Mouse (Mus musculus) thymus, adult 2 months (tissue): ENCODE data around the gene Thada. TPM values are rescaled to one million over a fixed set of nuclear protein-coding genes. Genes with fewer than 3 reads are reported as not detected.

Experiments used
- DNase-seq: peaks from one replicate; pipeline ENCODE4 v3.0.0; 2021
- H3K27ac ChIP-seq: fragments of 200-500 bp; 2 replicates; pipeline ENCODE4 v1.5.1; 2012; ENCODE audit warnings: low read length, control low read depth; ENCODE audit not compliant: control insufficient read depth, insufficient read depth
- H3K27me3 ChIP-seq: fragments of 200-500 bp; 2 replicates; pipeline ENCODE4 v1.6.1; 2012; ENCODE audit warnings: mild to moderate bottlenecking, low read length, moderate library complexity, mixed read lengths; ENCODE audit not compliant: control insufficient read depth, insufficient read depth
- H3K36me3 ChIP-seq: fragments of 200-500 bp; 2 replicates; pipeline ENCODE4 v1.6.1; 2012; ENCODE audit warnings: mild to moderate bottlenecking, low read length, moderate library complexity; ENCODE audit not compliant: control insufficient read depth, insufficient read depth
- H3K4me1 ChIP-seq: fragments of 200-500 bp; replicated peaks from 2 replicates; pipeline ENCODE4 v1.6.1; 2012; ENCODE audit warnings: low read length; ENCODE audit not compliant: control insufficient read depth, insufficient read depth
- H3K4me3 ChIP-seq: fragments of 200-500 bp; 2 replicates; pipeline ENCODE4 v1.5.1; 2012; ENCODE audit warnings: mild to moderate bottlenecking, low read length, control low read depth, moderate library complexity; ENCODE audit not compliant: control insufficient read depth, insufficient read depth
- CTCF ChIP-seq: fragments of 200-500 bp; IDR thresholded peaks from 2 replicates; pipeline ENCODE4 v1.5.1; 2012; ENCODE audit warnings: mild to moderate bottlenecking, control low read depth, low read length, moderate library complexity, borderline replicate concordance; ENCODE audit not compliant: control insufficient read depth, poor library complexity, insufficient read depth; ENCODE audit errors: extremely low read depth
- POLR2A ChIP-seq: fragments of 200-500 bp; IDR thresholded peaks from 2 replicates; pipeline ENCODE4 v1.6.1; 2012; ENCODE audit warnings: mild to moderate bottlenecking, low read length, control low read depth, moderate library complexity; ENCODE audit not compliant: control insufficient read depth, poor library complexity, insufficient read depth; ENCODE audit errors: extremely low read depth
- WGBS: fragments of 180-500 bp; shearing (Covaris S2); methylation state at CpG from one replicate; pipeline ENCODE4 v1.1.7; 2018; 5-methylcytosine and 5-hydroxymethylcytosine counted together
- polyA plus RNA-seq: library from polyadenylated mRNA; depleted of rRNA; stranded (reverse); fragments of >200 nt; gene quantifications from 2 replicates; pipeline ENCODE4 v1.2.3, GENCODE M21; 2012; rRNA removed

Thada gene
- 40.1 and 40.6 TPM in 2 replicates for polyA plus RNA-seq

DNA sequence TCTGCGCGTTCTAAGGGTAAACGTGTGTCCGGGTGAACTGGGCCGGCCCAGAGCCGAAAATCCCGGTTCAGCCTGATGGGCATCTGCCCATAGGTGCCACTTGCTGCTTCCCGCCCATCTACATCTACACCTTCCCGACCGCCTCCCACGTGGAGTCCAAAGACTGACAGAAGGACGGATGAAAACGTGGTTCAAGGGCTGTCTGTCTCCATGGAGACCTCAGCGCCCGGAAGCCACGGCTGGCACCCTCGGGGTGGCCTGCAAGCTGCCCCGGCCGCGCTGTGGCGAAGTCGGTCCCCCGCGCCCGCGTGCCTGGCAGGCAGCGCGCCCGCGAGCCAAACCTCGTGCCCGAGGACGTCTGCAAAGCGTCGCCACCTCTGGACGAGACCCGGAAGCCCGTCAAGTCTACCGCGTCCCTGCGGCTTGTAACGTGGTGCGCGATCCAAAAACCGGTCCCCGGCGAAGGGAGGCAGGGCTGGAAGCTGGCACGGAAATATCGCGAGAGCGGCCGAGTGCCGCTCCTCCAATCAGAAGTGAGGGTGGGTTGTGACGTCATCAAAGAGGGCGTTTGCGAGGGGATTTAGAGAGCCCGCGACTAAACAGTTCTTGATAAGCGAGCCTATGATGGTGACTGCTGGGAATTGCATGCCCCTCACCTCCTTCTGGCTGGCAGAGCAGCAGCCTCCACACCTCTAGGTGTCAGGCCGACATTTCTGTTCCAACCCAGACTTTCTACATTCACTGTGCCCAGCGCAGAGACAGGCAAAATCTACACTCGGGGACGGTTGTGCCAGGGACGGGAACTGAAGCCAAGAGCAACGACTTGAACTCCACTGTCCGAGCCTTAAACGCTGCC, at the start of gene Thada:
Gene Thada, minus strand, starts transcription at position 453 of the 856 bp plus-strand sequence.
- TF ChIP-seq POLR2A (peak; percentile 65; the same call in 1 of the 2 replicates), CTCF (no peak)
- under 1% methylated on average over 67 of the region's 67 CpGs for WGBS

GRCm38 (mm10) chr17:84512516-84513085, 46.6 kb upstream of the Thada start:
- Histone ChIP-seq H3K4me1 (no peaks in the 10 kb centered on the region; the same call in 1 of the 2 replicates), H3K27ac (no peak overlapping the region), H3K36me3 (no peaks in the 10 kb centered on the region), H3K27me3 (peaks cover 16% of the 10 kb centered on the region; the same call in 1 of the 2 replicates), H3K4me3 (no peak overlapping the region)
- 21% methylated on average over 4 of the region's 4 CpGs for WGBS
- TF ChIP-seq CTCF (no peak), POLR2A (no peak)
- DNase-seq: no peak

More for the DNA sequence above, at the start of gene Thada:
- DNase-seq: peak; percentile 99
- H3K4me3 ChIP-seq: peak within 1 kb of the TSS; percentile 80
- H3K27me3 ChIP-seq: no peaks in the 10 kb centered on the region
- no peaks in the 10 kb centered on the region for H3K36me3 ChIP-seq
- peak within 1 kb of the TSS; percentile 6; the same call in 1 of the 2 replicates for H3K27ac ChIP-seq
- H3K4me1 ChIP-seq: peaks cover 4% of the 10 kb centered on the region; the same call in 1 of the 2 replicates

- TF ChIP-seq CTCF: no peak
- TF ChIP-seq POLR2A: no peak
- Histone ChIP-seq H3K4me3 (peak within 1 kb of the TSS; percentile 13), H3K4me1 (no peaks in the 10 kb centered on the region; the same call in none of the 2 replicates), H3K27ac (no peak within 1 kb of the TSS), H3K36me3 (no peaks in the 10 kb centered on the region), H3K27me3 (peaks cover 16% of the 10 kb centered on the region; the same call in 1 of the 2 replicates)
- peak; percentile 23 for DNase-seq
- WGBS: 2% methylated on average over 79 of the region's 79 CpGs
Measured at GRCm38 (mm10) chr17:84511682-84512515, 45.9 kb upstream of the Thada start, which contains the start of gene Plekhh2. Gene Plekhh2 (plus strand): TSS chr17:84511895.

DNA sequence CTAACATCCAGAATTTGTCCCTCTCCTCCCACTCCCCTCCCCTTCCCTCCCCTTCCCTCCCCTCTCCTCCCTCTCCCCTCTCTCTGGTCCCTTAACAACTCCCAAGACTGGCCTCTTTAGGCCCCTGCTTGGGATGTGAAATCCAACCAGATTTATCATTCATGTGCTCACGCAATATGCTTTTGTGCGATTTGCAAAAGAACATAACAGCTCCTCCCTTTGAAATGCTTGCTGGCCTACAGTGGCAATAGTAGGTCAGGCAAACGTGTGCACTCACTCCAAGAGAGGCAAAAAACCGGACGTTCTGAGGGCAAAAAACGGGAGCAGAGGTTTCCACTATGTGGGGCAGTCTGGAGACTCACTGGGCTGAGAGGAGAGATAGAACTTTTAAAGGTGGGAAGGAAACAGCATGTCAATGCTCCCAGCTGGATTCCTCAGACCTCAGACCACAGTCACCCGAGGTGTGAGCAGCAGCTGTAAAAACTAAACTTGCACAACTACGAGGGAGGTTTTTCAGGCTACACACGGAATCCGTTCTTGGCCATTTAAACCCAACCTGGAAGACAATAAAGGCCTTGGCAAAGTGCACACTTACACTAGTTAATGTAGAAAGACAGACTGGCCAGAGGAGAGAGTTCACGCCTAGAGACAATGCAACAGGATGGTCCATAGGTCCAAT, 45.1 kb upstream of the Thada start:
- TF ChIP-seq POLR2A (no peak), CTCF (no peak)
- H3K27me3 ChIP-seq: peaks cover 16% of the 10 kb centered on the region; the same call in 1 of the 2 replicates
- no peaks in the 10 kb centered on the region for H3K36me3 ChIP-seq
- H3K4me3 ChIP-seq: no peak overlapping the region
- H3K27ac ChIP-seq: no peak overlapping the region
- DNase-seq: no peak
- H3K4me1 ChIP-seq: no peaks in the 10 kb centered on the region; the same call in none of the 2 replicates
- WGBS: 67% methylated on average over 11 of the region's 11 CpGs

- no peaks in the 10 kb centered on the region; the same call in none of the 2 replicates for H3K4me1 ChIP-seq
- no peaks in the 10 kb centered on the region for H3K36me3 ChIP-seq
- peaks cover 16% of the 10 kb centered on the region; the same call in 1 of the 2 replicates for H3K27me3 ChIP-seq
- TF ChIP-seq CTCF (no peak), POLR2A (no peak)
- WGBS: 73% methylated on average over 5 of the region's 5 CpGs
- no peak overlapping the region for H3K4me3 ChIP-seq
- DNase-seq: no peak
- no peak overlapping the region for H3K27ac ChIP-seq
Measured at GRCm38 (mm10) chr17:84510355-84510754, 44.4 kb upstream of the Thada start.
